Mouse (Mus musculus): ENCODE measurements around the gene Dnase2b.

Dnase2b gene

DNA sequence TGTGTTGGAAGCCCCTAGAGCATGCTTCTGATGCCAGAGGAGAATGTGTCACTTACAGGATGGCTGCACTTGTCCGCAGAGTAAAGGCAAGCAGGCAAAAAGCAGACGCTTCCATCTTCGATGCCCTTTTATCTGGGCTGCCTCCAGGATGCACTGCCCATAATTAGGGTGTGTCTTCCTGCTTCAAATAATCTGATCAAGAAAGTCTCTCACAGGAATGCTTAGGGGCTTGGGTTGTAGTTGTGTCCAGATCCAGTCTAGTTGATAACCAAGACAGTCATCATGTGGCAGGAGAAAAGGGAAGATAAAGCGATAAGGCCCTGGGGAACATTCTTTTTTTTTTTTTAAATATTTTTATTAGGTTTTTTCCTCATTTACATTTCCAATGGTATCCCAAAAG, at the start of gene Dnase2b:
Gene Dnase2b (minus strand): TSS at position 101 of the 400 bp plus-strand sequence.
- no peak for DNase-seq (ENCODE audit: extremely low spot score, low spot score)

DNA sequence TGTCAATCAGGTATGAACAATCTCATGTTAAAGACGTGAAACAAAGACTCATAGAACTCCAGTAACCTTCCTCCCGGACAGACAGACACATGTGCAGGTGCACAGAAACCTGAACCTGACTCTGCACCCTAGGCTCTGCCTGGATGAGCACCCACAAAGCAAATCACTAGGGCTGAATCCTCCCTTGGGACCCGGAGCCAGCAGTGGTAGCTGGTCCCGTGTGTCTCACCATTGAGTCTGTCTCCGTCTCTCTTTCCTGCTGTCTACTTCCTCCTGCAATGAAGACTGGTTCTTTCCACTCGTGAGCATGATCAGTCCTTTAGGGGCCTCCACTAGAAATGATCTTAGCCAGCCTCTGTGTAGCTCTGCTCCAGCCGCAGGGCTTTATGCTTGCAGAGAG, 46.5 kb upstream of the Dnase2b start:
- no peak for DNase-seq (ENCODE audit: extremely low spot score, low spot score)

DNA sequence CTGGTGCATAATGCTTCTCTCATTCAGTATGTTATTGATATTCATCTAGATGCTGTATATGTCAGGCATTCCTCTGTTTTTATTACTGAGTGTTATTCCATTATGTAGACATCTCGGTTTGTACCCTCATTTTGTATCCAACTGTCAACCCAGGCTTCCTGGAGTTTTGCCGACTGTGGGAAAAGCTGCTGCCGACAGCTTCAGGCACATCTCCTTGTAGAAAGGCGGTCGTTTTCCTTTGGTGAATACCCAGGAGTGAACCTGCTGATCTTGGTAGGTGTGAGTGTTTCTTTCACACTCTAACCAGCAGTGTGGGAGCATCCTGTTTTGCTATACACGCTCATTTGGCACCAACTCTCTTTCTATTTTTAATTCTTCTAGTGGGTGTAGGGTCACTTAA, 45.6 kb upstream of the Dnase2b start:
- DNase-seq (ENCODE audit: extremely low spot score, low spot score), result no peak

DNA sequence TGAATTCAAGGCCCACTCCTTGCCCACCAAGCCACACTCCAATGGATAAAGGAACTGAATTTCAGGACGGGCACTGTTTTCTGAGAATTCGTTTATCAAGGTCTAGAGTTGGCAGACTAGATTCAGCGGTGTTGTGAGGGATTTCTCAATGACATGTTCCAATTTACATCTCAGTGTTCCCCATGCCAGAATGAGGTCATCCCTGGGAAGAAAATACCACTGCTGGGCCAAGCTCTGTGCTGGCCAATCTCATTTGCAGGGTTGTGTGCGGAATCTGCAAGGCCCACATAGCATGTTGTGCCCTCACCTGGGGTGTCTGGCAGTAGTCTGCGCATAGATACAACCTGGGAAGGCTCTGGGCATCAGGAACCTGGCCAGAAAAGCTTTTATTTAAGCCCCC, 43.9 kb upstream of the Dnase2b start:
- DNase-seq (ENCODE audit: extremely low spot score, low spot score), result no peak

DNA sequence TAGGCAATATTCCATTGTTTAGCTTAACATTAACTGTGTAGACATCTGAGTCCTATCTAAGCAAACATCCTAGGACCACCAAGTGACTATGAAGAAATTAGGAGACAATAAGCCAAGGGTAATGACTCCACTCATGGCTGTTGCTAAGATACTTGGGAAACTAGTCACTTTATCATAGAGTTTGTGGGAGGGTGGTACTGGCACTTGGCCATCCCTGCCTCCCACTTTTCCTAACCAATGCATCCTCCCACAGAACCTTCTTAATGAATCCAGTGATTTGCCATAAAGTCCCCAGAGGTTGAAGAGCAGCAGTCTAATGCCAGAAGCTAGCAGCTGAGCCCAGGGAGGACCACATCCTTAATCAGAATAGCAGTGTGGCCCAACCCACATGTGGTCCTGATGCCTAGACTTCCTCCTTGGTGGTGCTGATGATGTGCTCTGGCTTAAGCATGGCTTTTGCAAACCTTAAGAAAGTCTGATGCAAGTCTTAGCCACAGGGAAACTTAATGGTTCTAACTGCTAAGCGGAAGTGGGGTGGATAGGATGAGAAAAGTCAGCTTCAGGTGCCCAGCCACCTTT, 42.8 kb upstream of the Dnase2b start:
- DNase-seq (ENCODE audit: extremely low spot score, low spot score), result no peak

DNA sequence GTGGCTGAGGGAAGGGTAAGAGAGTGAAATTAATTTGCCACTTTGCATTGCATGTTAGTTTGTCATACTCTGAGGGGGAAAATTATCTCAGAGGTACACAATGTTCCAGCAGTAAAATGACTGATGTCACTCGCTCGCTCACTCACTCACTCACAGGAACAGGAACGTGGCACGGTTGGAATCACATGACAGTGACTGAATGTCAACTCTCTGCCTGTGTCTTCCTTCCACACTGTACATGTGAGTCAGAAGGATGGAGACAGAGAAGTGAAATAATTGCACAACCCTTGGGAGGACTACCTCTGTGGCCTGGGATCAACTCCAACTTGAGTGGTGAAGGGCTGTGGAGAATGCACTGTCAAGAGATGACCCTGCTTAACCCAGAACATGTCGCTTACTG, 42.0 kb upstream of the Dnase2b start:
- DNase-seq (ENCODE audit: extremely low spot score, low spot score), result no peak

DNA sequence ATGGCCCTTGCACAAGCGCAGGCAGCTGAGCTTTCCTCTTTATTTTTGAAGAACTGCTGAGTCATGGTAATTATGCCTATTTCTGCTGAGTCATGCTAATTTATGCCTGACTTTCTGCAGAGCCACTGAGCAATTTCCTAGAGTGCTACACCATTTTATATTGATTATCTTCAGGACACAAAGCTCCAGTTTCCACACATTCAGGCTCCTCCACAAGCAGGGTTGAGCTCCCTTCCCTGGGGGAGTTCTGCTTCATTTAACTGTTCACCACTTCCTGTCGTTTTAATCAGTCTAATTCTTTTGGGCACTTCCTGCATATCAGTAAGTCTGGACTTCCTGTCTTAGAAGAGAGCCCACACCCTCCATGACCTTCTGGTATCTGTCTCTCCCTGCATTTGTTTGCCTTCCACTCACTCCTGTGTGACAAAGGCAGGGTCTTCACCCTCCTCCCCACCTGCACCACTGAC, 39.7 kb upstream of the Dnase2b start:
- DNase-seq (ENCODE audit: extremely low spot score, low spot score), result no peak

DNA sequence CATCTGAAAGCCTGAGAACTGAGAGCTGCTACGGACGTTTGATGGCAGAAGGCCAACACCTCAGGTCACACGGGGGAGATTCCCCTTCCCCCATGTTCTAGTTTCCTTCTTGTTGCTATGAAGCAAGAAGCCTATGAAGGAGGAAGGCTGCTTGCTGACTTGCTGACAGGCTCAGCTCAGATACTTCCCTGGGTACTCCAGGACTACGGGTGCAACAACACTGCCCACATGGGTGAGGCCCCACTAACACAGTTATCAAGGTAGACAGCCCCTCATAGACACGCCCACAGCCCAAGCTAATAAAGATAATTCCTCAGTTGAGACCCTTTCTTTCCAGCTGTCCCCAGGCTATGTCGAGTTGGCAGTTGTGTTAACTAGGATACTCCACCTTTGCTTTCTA, 38.3 kb upstream of the Dnase2b start:
- no peak for DNase-seq (ENCODE audit: extremely low spot score, low spot score)

DNA sequence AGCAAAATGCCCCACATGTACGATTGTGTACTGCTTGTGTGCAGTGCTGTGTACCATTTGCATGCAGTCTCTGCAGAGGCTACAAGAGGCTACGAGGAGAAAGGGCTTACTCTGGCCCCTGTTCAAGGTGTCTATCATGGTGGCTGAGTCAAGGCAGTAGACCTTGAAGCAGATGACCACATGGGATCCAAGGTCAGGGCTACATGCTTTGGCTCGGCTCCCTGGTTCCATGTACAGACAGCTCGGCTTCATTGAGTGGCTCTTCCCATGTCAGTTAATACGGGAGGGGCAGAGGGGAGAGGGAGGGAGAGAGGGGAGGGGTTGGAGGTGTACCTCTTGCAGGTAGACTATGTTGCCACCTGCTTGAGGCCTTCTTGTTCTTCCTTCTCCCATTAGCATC, 37.0 kb upstream of the Dnase2b start:
- DNase-seq (ENCODE audit: extremely low spot score, low spot score), result no peak

DNA sequence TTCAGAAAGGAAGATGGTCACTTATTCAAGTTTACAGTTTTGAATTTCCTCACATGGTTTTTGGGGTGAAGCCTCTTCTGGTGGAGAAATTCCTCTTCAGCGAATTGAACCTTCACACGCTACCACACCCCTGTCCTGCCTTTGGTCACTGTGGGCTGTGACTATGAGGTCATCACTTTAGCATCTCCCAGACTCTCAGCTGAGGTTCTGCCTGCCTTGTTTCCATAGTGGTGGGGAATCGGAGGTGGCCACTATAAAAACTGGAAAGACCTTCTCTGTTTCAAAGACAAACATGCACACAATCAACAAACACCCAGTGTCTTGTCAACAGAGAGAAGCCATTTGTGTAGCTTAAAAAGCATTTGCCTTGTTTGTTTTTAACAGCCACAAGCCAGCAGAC, 35.8 kb upstream of the Dnase2b start, which contains the start of gene 4930503B20Rik:
Gene 4930503B20Rik (minus strand): TSS at position 101 of the 400 bp plus-strand sequence.
- DNase-seq (ENCODE audit: extremely low spot score, low spot score), result no peak

DNA sequence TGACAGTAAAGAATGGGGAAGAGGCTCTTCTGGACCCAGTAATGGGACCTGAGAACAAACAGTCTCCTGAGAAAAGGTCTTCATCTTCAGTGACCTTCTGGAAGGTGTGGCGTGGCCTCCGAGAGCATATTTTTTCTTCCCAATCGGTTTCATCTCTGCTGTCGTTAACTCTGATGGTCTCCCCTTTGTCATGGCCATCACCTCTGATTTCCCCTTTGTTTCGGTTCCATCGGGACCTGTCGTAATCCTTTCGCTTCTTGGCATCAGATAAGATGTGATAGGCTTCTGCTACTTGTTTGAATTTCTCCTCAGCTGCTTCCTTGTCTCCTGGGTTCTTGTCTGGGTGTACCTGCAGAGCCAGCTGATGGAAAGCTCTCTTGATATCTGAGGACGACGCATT, 35.3 kb upstream of the Dnase2b start:
- no peak for DNase-seq (ENCODE audit: extremely low spot score, low spot score)

DNA sequence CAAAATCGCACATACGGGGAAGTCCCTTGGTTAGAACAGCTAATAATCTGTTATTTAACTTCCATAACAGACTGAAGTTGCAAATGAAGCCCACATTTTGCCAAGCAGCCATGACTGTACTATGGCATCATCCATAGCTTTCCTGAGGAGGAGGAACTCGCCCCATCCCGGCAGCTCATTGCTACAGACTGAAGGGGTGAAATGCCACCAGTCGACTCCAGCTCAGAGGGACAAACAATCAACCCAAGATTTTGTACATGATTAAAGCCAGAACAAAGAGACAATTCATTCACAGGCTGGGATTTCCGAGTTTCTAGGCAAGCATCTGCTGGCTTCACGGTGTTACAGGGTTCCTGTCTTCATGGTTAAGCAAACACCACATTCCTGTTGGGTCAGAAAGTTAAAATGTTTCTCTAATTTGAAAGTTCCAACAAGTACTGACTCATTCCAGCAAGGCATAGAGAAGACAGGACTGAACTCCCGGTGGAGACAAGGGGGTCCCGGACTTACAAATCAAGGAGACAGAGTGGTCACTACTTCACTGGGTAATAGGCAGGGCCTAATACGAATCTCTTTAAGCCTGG, 34.0 kb upstream of the Dnase2b start:
- no peak for DNase-seq (ENCODE audit: extremely low spot score, low spot score)

DNA sequence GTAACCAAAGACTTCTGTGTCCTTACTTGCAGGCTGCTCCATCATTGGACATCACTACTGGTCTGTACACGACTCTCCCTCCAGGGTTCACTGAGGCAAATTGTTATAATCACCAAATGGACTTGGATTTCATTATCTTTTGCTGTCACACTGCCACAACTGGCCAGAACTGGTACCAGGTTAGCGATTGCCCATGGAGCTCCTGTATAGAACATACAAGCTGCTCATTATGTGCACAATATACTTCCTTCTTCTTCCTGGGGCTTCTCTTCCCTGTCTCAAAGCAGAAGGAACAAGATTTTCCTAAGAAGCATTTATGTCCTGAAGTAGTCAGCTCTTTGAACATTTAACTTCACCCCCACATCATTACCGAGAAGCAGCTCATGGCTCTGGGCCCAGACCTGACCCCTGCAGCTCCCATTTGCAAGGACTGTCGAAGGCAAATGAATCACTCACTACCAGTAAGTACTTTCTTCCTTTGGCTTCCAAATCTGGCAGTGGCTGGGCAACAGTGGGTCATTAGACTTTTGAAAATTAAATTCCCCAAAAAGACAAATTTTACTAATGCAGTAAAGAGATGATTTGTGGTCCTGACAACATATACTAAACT, 26.5 kb upstream of the Dnase2b start:
- no peak for DNase-seq (ENCODE audit: extremely low spot score, low spot score)

DNA sequence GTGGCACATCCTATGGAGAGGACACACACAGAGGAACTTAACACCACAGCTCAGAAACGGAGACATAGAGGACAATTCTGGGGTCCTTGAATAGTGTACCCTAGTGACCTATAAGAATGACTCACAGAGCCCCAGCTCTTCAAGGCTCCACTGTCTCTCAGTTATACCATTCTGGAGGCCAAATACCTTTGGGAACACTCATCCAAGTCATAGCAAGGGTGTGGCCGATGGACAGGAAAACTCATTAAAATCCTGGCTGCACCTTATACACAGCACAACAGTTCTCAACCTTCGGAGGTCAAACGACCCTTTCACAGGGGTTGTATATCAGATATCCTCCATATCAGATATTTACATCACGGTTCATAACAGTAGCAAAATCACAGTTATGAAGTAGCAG, 17.1 kb upstream of the Dnase2b start:
- DNase-seq (ENCODE audit: extremely low spot score, low spot score), result no peak

DNA sequence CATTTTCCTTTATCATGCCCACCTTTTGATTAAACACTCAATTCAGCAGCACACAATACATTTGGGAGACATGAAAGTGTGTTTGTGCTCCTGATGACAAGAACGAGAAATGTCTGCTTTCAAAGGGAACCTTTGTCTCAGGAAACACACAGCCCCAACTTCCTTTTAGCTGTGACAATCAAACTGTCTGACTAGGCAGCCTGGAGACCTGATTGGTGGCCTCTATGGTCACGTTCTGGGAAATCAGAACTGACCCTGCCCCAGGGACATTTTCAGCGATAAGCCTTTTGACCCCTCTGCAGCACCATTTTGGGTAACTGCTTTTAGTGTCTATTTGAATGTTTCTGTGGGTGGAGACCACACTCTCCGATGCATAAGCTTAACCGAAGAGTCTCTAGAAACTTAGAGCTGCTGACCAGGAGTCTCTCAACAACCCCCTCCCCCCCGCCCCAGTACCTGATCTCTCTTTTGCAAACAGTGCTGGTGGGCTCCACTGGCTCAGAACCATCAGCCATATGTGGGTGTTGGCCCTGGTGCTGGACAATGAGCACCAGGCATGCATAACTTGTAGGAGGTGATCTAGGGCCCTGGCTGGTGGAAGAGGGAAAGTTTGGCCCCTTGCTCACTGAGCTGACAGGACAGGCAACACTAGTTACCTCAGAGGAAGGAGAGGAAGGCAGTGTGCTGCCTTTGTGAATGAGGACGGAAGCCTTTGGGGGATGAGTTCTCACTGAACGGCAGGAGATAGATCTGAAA, 13.0 kb upstream of the Dnase2b start:
- no peak for DNase-seq (ENCODE audit: extremely low spot score, low spot score)

DNA sequence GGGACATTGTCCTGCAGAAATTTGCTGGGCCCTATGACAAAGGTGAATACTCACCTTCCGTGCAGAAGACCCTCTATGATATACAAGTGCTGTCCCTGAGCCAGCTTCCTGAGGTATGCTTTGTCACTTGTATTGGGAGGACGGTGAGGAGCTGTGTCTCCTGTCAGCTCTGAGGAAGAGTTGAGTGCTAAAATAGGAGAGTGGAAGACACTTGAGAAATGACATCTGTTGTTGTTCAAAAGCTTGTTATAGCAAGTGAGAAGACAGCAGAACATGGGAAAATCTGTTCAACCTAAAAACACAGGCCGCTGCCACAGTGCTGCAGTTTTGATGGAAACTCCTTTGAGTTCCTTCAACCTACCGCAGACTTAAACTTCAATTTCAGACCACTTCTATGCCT, 10.4 kb upstream of the Dnase2b start:
- no peak for DNase-seq (ENCODE audit: extremely low spot score, low spot score)

DNA sequence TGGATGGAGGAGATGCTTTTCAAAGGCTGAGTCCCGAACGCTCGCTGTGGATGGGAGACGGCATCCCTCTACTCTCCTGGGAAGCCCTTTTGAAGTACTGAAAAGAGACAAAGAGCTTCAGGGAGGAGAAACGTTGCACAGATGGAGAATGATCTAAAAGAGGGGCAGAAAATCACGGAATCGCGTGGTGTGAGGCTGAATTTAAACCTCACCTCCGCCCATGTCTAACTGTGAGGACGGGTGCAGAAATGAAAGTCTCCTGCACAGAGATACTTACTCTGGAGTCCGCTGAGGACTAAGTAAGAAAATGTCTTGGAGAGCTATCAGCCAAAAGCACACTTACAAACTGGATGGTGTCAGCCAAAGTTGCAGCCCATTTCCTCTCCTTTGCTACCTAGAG, 6.6 kb upstream of the Dnase2b start:
- DNase-seq (ENCODE audit: extremely low spot score, low spot score), result no peak

DNA sequence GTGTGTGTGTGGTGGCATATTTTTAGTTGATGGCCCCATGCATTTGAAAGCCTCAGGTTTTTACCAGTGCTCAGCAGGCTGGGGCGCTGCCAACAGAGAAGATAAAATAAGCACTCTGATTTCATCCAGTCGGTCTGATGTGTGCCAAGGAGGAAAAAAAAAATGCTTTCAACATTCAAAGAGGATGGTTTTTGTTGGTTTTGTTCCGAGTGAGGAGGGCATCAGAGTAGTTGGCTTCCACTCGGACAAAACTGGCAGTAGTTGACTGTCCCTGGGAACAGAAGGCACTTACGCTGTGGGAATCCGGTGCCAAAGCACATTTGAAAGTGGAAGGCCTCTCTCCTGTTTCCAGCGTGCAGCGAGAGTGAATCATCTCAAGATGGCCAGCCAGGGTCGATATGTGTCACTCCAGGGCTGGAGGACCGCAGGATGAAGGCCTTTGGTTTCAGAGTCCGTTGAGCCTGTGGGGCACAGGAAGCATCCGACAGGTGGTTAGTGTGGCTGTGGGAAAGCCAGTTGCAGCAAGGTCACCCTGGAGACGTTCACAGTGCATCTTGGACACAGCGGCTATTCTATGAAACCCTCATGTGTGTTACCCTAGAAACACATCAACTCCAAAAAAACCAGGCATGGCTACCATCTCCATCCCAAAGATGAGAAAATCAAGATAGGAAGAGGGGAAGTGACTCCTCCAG, 5.3 kb upstream of the Dnase2b start:
- no peak for DNase-seq (ENCODE audit: extremely low spot score, low spot score)

DNA sequence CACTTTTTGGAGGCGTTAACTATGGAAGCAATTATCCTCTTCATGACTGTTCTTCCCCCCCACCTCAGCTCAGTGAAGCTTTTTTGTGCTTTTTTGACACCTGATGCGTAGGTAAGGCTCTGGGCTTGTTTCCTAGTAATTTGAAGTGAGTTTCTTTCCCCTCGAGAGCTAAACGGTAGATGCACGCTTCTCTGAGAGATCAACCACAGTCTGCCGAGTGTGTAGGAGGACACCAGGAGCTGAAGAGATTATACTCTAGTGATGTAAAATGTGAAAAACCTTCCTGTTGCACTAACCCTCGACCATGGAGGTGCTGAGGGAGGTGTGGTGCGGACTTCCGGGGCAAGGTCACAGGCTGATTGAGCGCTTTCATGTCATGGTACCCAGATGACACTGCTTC, 4.7 kb upstream of the Dnase2b start:
- no peak for DNase-seq (ENCODE audit: extremely low spot score, low spot score)

DNA sequence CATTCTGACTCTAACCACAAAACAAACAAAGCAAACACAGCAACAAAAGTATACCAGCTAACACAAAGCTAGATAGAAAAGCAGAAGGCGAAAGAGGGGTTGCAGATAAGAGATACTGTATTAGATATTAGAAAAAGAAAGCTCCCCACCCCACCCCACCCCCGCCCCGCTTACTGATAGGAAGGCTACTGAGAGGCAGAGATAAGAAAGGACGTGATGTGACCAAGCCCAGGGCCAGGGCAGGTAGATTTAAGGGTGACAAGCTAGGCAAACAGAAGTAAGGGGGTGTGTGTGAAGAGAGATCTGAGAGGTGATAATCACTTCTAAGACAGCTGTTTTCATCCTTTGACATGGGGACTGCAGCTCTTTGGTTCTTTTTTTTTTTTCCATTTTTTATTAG, 3.0 kb upstream of the Dnase2b start:
- DNase-seq (ENCODE audit: extremely low spot score, low spot score), result no peak

DNA sequence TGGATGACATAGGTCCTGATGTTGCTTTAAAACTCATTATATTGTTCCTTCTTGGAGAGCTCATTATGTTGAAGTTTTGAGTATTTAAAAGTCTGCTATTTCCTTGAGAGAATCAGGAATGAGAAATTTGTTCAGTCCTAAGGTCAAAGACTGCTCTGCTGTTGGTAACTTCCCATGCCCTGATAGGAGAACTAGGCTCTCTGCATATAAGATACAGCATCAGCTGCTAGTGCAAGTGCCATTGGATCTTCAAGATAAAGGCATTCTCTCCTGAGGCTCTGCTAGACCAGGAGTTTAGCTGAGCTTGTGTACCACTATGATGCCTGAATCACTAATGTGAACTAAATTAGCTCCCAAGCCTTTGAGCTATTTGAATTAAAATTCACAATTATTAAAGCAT, 2.5 kb upstream of the Dnase2b start:
- DNase-seq (ENCODE audit: extremely low spot score, low spot score), result no peak
